Mouse (Mus musculus) E14TG2a.4 (cell line): ENCODE measurements around the gene Bmyc.

Experiments used
- CTCF ChIP-seq: conservative IDR thresholded peaks from 2 replicates; pipeline ENCODE4 v1.5.1; 2014; ENCODE audit warnings: low read length
- NANOG ChIP-seq: IDR thresholded peaks from 2 replicates; pipeline ENCODE4 v1.6.1; 2014; ENCODE audit warnings: borderline replicate concordance, low read length, mixed read lengths
- POU5F1 ChIP-seq: IDR thresholded peaks from 2 replicates; pipeline ENCODE4 v1.6.1; 2014; ENCODE audit warnings: low read length, borderline replicate concordance

DNA sequence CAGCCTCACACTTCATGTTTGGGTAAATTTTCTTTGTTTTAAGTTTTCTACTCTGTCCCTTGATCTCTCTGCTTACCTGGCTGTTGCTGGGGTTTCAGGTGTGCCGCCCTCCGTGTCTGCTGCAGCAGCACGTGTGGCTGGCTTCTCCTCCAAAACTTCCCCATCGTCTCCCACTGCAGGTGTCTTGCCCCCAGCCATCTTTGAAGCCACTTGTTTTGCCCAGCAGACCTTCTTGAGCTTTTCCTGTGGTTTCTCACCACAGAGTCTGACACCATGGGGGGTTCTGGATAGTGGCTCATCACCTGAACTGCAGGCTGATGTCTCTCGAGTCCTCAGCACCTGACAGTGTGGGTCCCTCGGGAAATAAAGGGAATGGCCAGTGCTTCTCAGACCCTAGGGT is 27.0 kb upstream of the Bmyc start:
- TF ChIP-seq CTCF (no peak), NANOG (no peak), POU5F1 (no peak)
